ENCODE assay signal across 24 mouse cellular contexts in the genomic region with DNA sequence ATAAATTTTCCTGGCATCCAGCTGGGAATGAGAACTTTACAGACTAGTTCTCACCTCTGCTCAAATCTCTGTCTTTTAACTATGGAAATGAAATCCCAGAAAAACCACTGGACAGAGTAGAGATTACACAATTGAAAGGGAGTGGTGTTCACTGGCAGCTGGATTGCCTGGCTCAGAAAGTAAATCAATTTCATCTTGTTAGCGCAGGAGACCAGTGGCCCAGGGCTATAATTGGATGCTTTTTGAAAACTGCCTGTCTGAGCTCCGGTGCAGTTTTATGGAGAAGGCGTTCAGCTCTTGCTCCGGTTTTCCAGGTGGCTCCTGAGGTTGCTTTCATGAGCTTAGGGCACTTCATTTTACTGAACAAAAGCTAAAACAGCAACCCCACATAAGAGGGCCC.
DNase-seq lines count a peak whose midpoint lies in the region; ATAC-seq and TF ChIP-seq lines count a peak whose summit lies in the region.
"Had no signal": no experiment of that assay in that cellular context is flagged by ENCODE, and none has a peak within 500 bp of the region (broad histone marks: within the 10 kb centered on the region; RNA-seq: fewer than 3 reads in every experiment).

No protein-coding gene starts in this region.

- no peaks in the 10 kb centered on the region for H3K36me3 ChIP-seq in hindbrain, postnatal 0 days (ENCODE audit: insufficient read depth, low read length)
- H3K36me3 ChIP-seq in hindbrain, embryonic 10.5 days: no peaks in the 10 kb centered on the region
- no peaks in the 10 kb centered on the region for H3K36me3 ChIP-seq in midbrain, embryonic 11.5 days (ENCODE audit: control insufficient read depth, insufficient read depth, low read length)
- H3K36me3 ChIP-seq in midbrain, embryonic 10.5 days: no peaks in the 10 kb centered on the region
- H3K36me3 ChIP-seq: embryonic facial prominence, embryonic 10.5 days; embryonic facial prominence, embryonic 13.5 days; forebrain, embryonic 10.5 days; hindbrain, embryonic 13.5 days had no signal

- H3K4me1 ChIP-seq in hindbrain, postnatal 0 days (ENCODE audit: insufficient read depth, low read length): peaks cover 11% of the 10 kb centered on the region
- peaks cover 15% of the 10 kb centered on the region for H3K4me1 ChIP-seq in hindbrain, embryonic 10.5 days (replicated peaks)
- H3K4me1 ChIP-seq in midbrain, embryonic 11.5 days (ENCODE audit: control insufficient read depth, insufficient read depth, low read length): no peaks in the 10 kb centered on the region
- peaks cover 5% of the 10 kb centered on the region for H3K4me1 ChIP-seq in midbrain, embryonic 10.5 days
- H3K4me1 ChIP-seq: embryonic facial prominence, embryonic 10.5 days had no signal

- no peak overlapping the region for H3K9ac ChIP-seq in hindbrain, postnatal 0 days (replicated peaks; ENCODE audit: low read length)
- H3K9ac ChIP-seq in midbrain, embryonic 11.5 days (ENCODE audit: low read length): no peak overlapping the region
- H3K9ac ChIP-seq: embryonic facial prominence, embryonic 13.5 days; forebrain, embryonic 13.5 days; hindbrain, embryonic 13.5 days had no signal

- ATAC-seq in hindbrain, postnatal 0 days: no peak
- no peak for ATAC-seq in midbrain, embryonic 11.5 days (ENCODE audit: low FRiP score)
- ATAC-seq: forebrain, embryonic 13.5 days; forebrain, embryonic 16.5 days; hindbrain, embryonic 16.5 days had no signal

- H3K4me2 ChIP-seq in hindbrain, postnatal 0 days (ENCODE audit: low read depth, low read length): no peak overlapping the region
- no peak overlapping the region for H3K4me2 ChIP-seq in midbrain, embryonic 11.5 days
- H3K4me2 ChIP-seq: embryonic facial prominence, embryonic 13.5 days; forebrain, embryonic 13.5 days; heart, embryonic 11.5 days; hindbrain, embryonic 13.5 days had no signal

- H3K27me3 ChIP-seq in hindbrain, postnatal 0 days (ENCODE audit: insufficient read depth, low read length): no peaks in the 10 kb centered on the region
- no peaks in the 10 kb centered on the region for H3K27me3 ChIP-seq in hindbrain, embryonic 10.5 days (ENCODE audit: insufficient read depth, poor library complexity, severe bottlenecking)
- H3K27me3 ChIP-seq in midbrain, embryonic 11.5 days (ENCODE audit: control insufficient read depth, insufficient read depth, low read length): no peaks in the 10 kb centered on the region
- no peaks in the 10 kb centered on the region for H3K27me3 ChIP-seq in midbrain, embryonic 10.5 days (ENCODE audit: low read depth, poor library complexity, severe bottlenecking)
- H3K27me3 ChIP-seq: embryonic facial prominence, embryonic 13.5 days; forebrain, embryonic 13.5 days; hindbrain, embryonic 13.5 days had no signal

- TF ChIP-seq CTCF in hindbrain, postnatal 0 days (IDR thresholded peaks at IDR 0.05; ENCODE audit: low read depth): no peak
- TF ChIP-seq CTCF in brain, embryonic 14.5 days (IDR thresholded peaks at IDR 0.05; ENCODE audit: borderline replicate concordance, extremely low read depth, insufficient read depth, insufficient read length): no peak

- WGBS in hindbrain, postnatal 0 days: 71% methylated on average over 4 of the region's 4 CpGs
- WGBS in hindbrain, embryonic 10.5 days: 85% methylated on average over 4 of the region's 4 CpGs
- WGBS in midbrain, embryonic 11.5 days: 93% methylated on average over 4 of the region's 4 CpGs
- WGBS in midbrain, embryonic 10.5 days: 84% methylated on average over 4 of the region's 4 CpGs

- DNase-seq in hindbrain, postnatal 0 days (ENCODE audit: low spot score): peak; percentile 34
- DNase-seq in hindbrain, embryonic 10.5 days (ENCODE audit: low spot score): no peak
- DNase-seq in midbrain, embryonic 11.5 days (ENCODE audit: low spot score, missing footprints): peak; percentile 57
- no peak for DNase-seq in midbrain, embryonic 10.5 days (ENCODE audit: low spot score)
- peak; percentile 45 for DNase-seq in MN1 (ENCODE audit: low spot score)
- peak; percentile 53 for DNase-seq in brain, embryonic 14.5 days (ENCODE audit: low read depth)
- DNase-seq in lung, postnatal 4 days: no peak
- DNase-seq in embryo, embryonic 10 days (ENCODE audit: low spot score): no peak
- DNase-seq: adrenal gland, adult 8-10 months; adrenal gland, postnatal 25 days; cerebellum, adult 18-20 months; cerebellum, adult 9-10 months; cerebellum, postnatal 25 days; embryo, embryonic 11 days; gastrocnemius, adult 2 months; gastrocnemius, postnatal 14 days had no signal

- H3K9me3 ChIP-seq in hindbrain, postnatal 0 days (ENCODE audit: low read length): no peaks in the 10 kb centered on the region
- no peaks in the 10 kb centered on the region for H3K9me3 ChIP-seq in hindbrain, embryonic 10.5 days
- H3K9me3 ChIP-seq in midbrain, embryonic 11.5 days (ENCODE audit: control insufficient read depth, low read length): no peaks in the 10 kb centered on the region
- H3K9me3 ChIP-seq in midbrain, embryonic 10.5 days (replicated peaks): no peaks in the 10 kb centered on the region
- H3K9me3 ChIP-seq: embryonic facial prominence, embryonic 10.5 days; embryonic facial prominence, embryonic 13.5 days; forebrain, embryonic 10.5 days; forebrain, embryonic 13.5 days; hindbrain, embryonic 13.5 days had no signal

- no peak for TF ChIP-seq POLR2A in brain, embryonic 14.5 days (IDR thresholded peaks at IDR 0.05; ENCODE audit: borderline replicate concordance, extremely low read depth, insufficient read depth, insufficient read length, poor library complexity, severe bottlenecking)

- no peak overlapping the region for H3K27ac ChIP-seq in hindbrain, postnatal 0 days
- H3K27ac ChIP-seq in hindbrain, embryonic 10.5 days: no peak overlapping the region
- no peak overlapping the region for H3K27ac ChIP-seq in midbrain, embryonic 11.5 days (ENCODE audit: low read depth, low read length)
- H3K27ac ChIP-seq in midbrain, embryonic 10.5 days (replicated peaks): no peak overlapping the region
- H3K27ac ChIP-seq: embryonic facial prominence, embryonic 10.5 days; embryonic facial prominence, embryonic 13.5 days; forebrain, embryonic 10.5 days; forebrain, embryonic 13.5 days; gastrocnemius, adult 2 months; hindbrain, embryonic 13.5 days had no signal

- no peak overlapping the region for H3K4me3 ChIP-seq in hindbrain, postnatal 0 days (ENCODE audit: low read length)
- H3K4me3 ChIP-seq in hindbrain, embryonic 10.5 days: no peak overlapping the region
- H3K4me3 ChIP-seq in midbrain, embryonic 11.5 days (ENCODE audit: low read depth, low read length): no peak overlapping the region
- H3K4me3 ChIP-seq in midbrain, embryonic 10.5 days: no peak overlapping the region
- H3K4me3 ChIP-seq: embryonic facial prominence, embryonic 10.5 days; embryonic facial prominence, embryonic 13.5 days; forebrain, embryonic 10.5 days; forebrain, embryonic 13.5 days; gastrocnemius, adult 2 months; hindbrain, embryonic 13.5 days had no signal

Comparison
In these comparisons a context has a peak if more than half of its experiments do, and no peak if none do; other contexts are left out.
1. DNase-seq: peak in hindbrain, postnatal 0 days (single experiment), midbrain, embryonic 11.5 days (single experiment), MN1 (single experiment) and brain, embryonic 14.5 days (single experiment); none in hindbrain, embryonic 10.5 days (single experiment), midbrain, embryonic 10.5 days (single experiment), lung, postnatal 4 days (0 of 2) and embryo, embryonic 10 days (single experiment).